ENCODE assay signal across 11 mouse cellular contexts in genomic region chr5:132373471-132374075, GRCm38 (mm10).
DNase-seq lines count a peak whose midpoint lies in the region; ATAC-seq lines count a peak whose summit lies in the region.
"Had no signal": no experiment of that assay in that cellular context is flagged by ENCODE, and none has a peak within 500 bp of the region (broad histone marks: within the 10 kb centered on the region; RNA-seq: fewer than 3 reads in every experiment).

No protein-coding gene starts in this region.

- ATAC-seq in cerebellum, adult (ENCODE audit: insufficient number of reproducible peaks, low FRiP score, low TSS enrichment): no peak; the same call in 1 of the 2 replicates
- ATAC-seq: intestine, embryonic 15.5 days had no signal

- DNase-seq in cerebellum, adult 11 months: peak; percentile 40
- peak; percentile 30 for DNase-seq in lung, postnatal 10 days
- DNase-seq in lung, adult 18-20 months: no peak
- peak; percentile 64 to 75 for DNase-seq in cerebellum, postnatal 25 days
- peak; percentile 21 for DNase-seq in lung, postnatal 36 days
- DNase-seq in ovary, postnatal 36 days (ENCODE audit: low spot score): no peak
- DNase-seq in spleen, adult 18-20 months: no peak
- DNase-seq: layer of hippocampus, postnatal 36 days; thymus, adult 18-20 months had no signal

Comparison
In these comparisons a context has a peak if more than half of its experiments do, and no peak if none do; other contexts are left out.
1. DNase-seq: peak in cerebellum, adult 11 months (single experiment), lung, postnatal 10 days (single experiment), cerebellum, postnatal 25 days (2 of 2) and lung, postnatal 36 days (single experiment); none in lung, adult 18-20 months (0 of 2), ovary, postnatal 36 days (single experiment) and spleen, adult 18-20 months (0 of 2).